Mouse (Mus musculus) intestine, postnatal 0 days (tissue): Measurements from ENCODE around the gene Mttp. TPM values are rescaled to one million over a fixed set of nuclear protein-coding genes. Genes with fewer than 3 reads are reported as not detected.

Experiments used
- ATAC-seq: fragments of 200-750 bp; cut with Nextera tagmentation; 2 replicates; pipeline ENCODE4 v1.8.0; 2017; ENCODE audit warnings: mild to moderate bottlenecking, moderate TSS enrichment, moderate library complexity
- H3K27ac ChIP-seq: fragments of 300-500 bp; sonication (generic); 2 replicates; pipeline ENCODE4 v1.5.1; 2014; ENCODE audit warnings: mild to moderate bottlenecking, low read depth, low read length, moderate library complexity
- H3K27me3 ChIP-seq: fragments of 300-500 bp; sonication (generic); replicated peaks from 2 replicates; pipeline ENCODE4 v1.6.1; 2014; ENCODE audit warnings: low read length, mixed read lengths; ENCODE audit not compliant: control insufficient read depth, insufficient read depth
- H3K36me3 ChIP-seq: fragments of 300-500 bp; sonication (generic); 2 replicates; pipeline ENCODE4 v1.6.1; 2014; ENCODE audit warnings: mild to moderate bottlenecking, moderate library complexity; ENCODE audit not compliant: control insufficient read depth, insufficient read depth
- H3K4me1 ChIP-seq: fragments of 300-500 bp; sonication (generic); replicated peaks from 2 replicates; pipeline ENCODE4 v1.6.1; 2014; ENCODE audit warnings: antibody characterized with exemption, low read length, mixed read lengths; ENCODE audit not compliant: control insufficient read depth, insufficient read depth
- H3K4me2 ChIP-seq: fragments of 300-500 bp; sonication (generic); replicated peaks from 2 replicates; pipeline ENCODE4 v1.6.1; 2014; ENCODE audit warnings: low read depth, mild to moderate bottlenecking, moderate library complexity
- H3K4me3 ChIP-seq: fragments of 300-500 bp; sonication (generic); 2 replicates; pipeline ENCODE4 v1.5.1; 2014; ENCODE audit warnings: low read depth, low read length
- H3K9ac ChIP-seq: fragments of 300-500 bp; sonication (generic); 2 replicates; pipeline ENCODE4 v1.6.1; 2014; ENCODE audit warnings: mild to moderate bottlenecking, low read depth, low read length
- H3K9me3 ChIP-seq: fragments of 300-500 bp; sonication (generic); 2 replicates; pipeline ENCODE4 v1.6.1; 2016; ENCODE audit warnings: mixed run types; ENCODE audit not compliant: control insufficient read depth
- CTCF ChIP-seq: sonication (generic); IDR thresholded peaks from 2 replicates; pipeline ENCODE4 v1.5.1; 2016; ENCODE audit warnings: low read depth, mild to moderate bottlenecking, control low read depth, antibody characterized with exemption, moderate library complexity
- WGBS: fragments of 180-500 bp; shearing (Covaris S2); extraction: QIAGEN DNeasy Blood & Tissue Kit; methylation state at CpG from one replicate; pipeline ENCODE4 v1.1.7; 2014; 5-methylcytosine and 5-hydroxymethylcytosine counted together
- polyA plus RNA-seq: library from polyadenylated mRNA; unstranded; fragments of >200 nt; fragmentation: Nextera tagmentation; extraction: Ambion mirVana; gene quantifications from 2 replicates; pipeline ENCODE4 v1.2.1, GENCODE M21; 2015

The Mttp gene
- polyA plus RNA-seq, 1 experiment from 2014 or later = 998 TPM

- Histone ChIP-seq H3K27ac (no peak overlapping the region), H3K4me2 (no peak overlapping the region), H3K9me3 (no peaks in the 10 kb centered on the region), H3K27me3 (no peaks in the 10 kb centered on the region), H3K9ac (no peak overlapping the region), H3K36me3 (no peaks in the 10 kb centered on the region), H3K4me3 (no peak overlapping the region), H3K4me1 (no peaks in the 10 kb centered on the region)
- TF ChIP-seq CTCF = no peak
- WGBS = 72% methylated on average over 2 of the region's 2 CpGs
- ATAC-seq = no peak
Measured at GRCm38 (mm10) chr3:138040938-138041337, 103.8 kb downstream of the Mttp start.

Other genes starting within 250 kb of the Mttp start
- gene Lamtor3, start 226.5 kb downstream of the Mttp start, polyA plus RNA-seq = 156 and 160 TPM in 2 replicates
- gene Dapp1, start 163.4 kb downstream of the Mttp start, polyA plus RNA-seq = 70.6 and 71.2 TPM in 2 replicates
- gene 1110002E22Rik, start 79.9 kb downstream of the Mttp start, polyA plus RNA-seq = 0.07 and 0.08 TPM in 2 replicates
- gene Gm5105, start 77.6 kb downstream of the Mttp start, polyA plus RNA-seq = not detected in 2 replicates
- gene Trmt10a, start 1.5 kb downstream of the Mttp start, polyA plus RNA-seq = 4.3 and 4.7 TPM in 2 replicates
- 0.09 and 0.10 TPM in 2 replicates for gene 4930579F01Rik, start 48.9 kb upstream of the Mttp start, polyA plus RNA-seq
- gene Adh7, start 72.8 kb upstream of the Mttp start, polyA plus RNA-seq = 0.31 and 0.64 TPM in 2 replicates
- 101 and 113 TPM in 2 replicates for gene Adh1, start 116.0 kb upstream of the Mttp start, polyA plus RNA-seq
- gene Adh6a, start 168.3 kb upstream of the Mttp start, polyA plus RNA-seq = 6.1 and 9.2 TPM in 2 replicates
- not detected in 2 replicates for gene Adh6b, start 196.8 kb upstream of the Mttp start, polyA plus RNA-seq